In genomic region chr4:133966271-133966940, GRCm38 (mm10) we compare ENCODE assay signal across 7 mouse cellular contexts. TPM values are rescaled to one million over a fixed set of nuclear protein-coding genes. Genes with fewer than 3 reads are reported as not detected.
DNase-seq lines count a peak whose midpoint lies in the region; ATAC-seq and TF ChIP-seq lines count a peak whose summit lies in the region.

No protein-coding gene starts in this region.

- no peaks in the 10 kb centered on the region for H3K9me3 ChIP-seq in lung, embryonic 16.5 days (ENCODE audit: control insufficient read depth, low read length)
- no peaks in the 10 kb centered on the region for H3K9me3 ChIP-seq in forebrain, embryonic 10.5 days
- H3K9me3 ChIP-seq in limb, embryonic 11.5 days (ENCODE audit: control insufficient read depth, low read length) = no peaks in the 10 kb centered on the region

- H3K9ac ChIP-seq in lung, embryonic 16.5 days (ENCODE audit: low read length) = peak overlapping the region; percentile 61
- peak overlapping the region; percentile 49 for H3K9ac ChIP-seq in limb, embryonic 11.5 days (ENCODE audit: low read length)

- H3K27ac ChIP-seq in lung, embryonic 16.5 days (ENCODE audit: low read length) = peak overlapping the region; percentile 50; the same call in 1 of the 2 replicates
- peak overlapping the region; percentile 100 for H3K27ac ChIP-seq in forebrain, embryonic 10.5 days
- no peak overlapping the region for H3K27ac ChIP-seq in limb, embryonic 11.5 days (replicated peaks; ENCODE audit: low read depth, low read length)
- H3K27ac ChIP-seq in small intestine, adult 2 months (ENCODE audit: insufficient read depth, low read depth, low read length) = peak overlapping the region; percentile 17; the same call in 1 of the 2 replicates

- TF ChIP-seq POLR2A in small intestine, adult 2 months (IDR thresholded peaks at IDR 0.05; ENCODE audit: low read depth, low read length) = no peak

- 29% methylated on average over 12 of the region's 12 CpGs for WGBS in lung, embryonic 16.5 days
- 58% methylated on average over 12 of the region's 12 CpGs for WGBS in forebrain, embryonic 10.5 days
- WGBS in limb, embryonic 11.5 days = 52% methylated on average over 12 of the region's 12 CpGs
- WGBS in small intestine, adult 2 months = 27% methylated on average over 12 of the region's 12 CpGs

- H3K27me3 ChIP-seq in lung, embryonic 16.5 days (ENCODE audit: control insufficient read depth, insufficient read depth, low read depth, low read length) = no peaks in the 10 kb centered on the region
- H3K27me3 ChIP-seq in forebrain, embryonic 10.5 days (ENCODE audit: poor library complexity, severe bottlenecking) = no peaks in the 10 kb centered on the region
- H3K27me3 ChIP-seq in limb, embryonic 11.5 days (ENCODE audit: control insufficient read depth, insufficient read depth, low read length) = no peaks in the 10 kb centered on the region
- no peaks in the 10 kb centered on the region for H3K27me3 ChIP-seq in small intestine, adult 2 months (ENCODE audit: control insufficient read depth, insufficient read depth, low read length)

- peaks cover 33% of the 10 kb centered on the region for H3K36me3 ChIP-seq in lung, embryonic 16.5 days (ENCODE audit: control insufficient read depth, insufficient read depth, low read length)
- peaks cover 63% of the 10 kb centered on the region for H3K36me3 ChIP-seq in forebrain, embryonic 10.5 days (replicated peaks)
- peaks cover 16% of the 10 kb centered on the region; the same call in 1 of the 2 replicates for H3K36me3 ChIP-seq in limb, embryonic 11.5 days (ENCODE audit: control insufficient read depth, insufficient read depth, low read length)
- H3K36me3 ChIP-seq in small intestine, adult 2 months (ENCODE audit: control insufficient read depth, insufficient read depth, low read length) = peaks cover 16% of the 10 kb centered on the region

- peak overlapping the region; percentile 92 for H3K4me2 ChIP-seq in lung, embryonic 16.5 days (ENCODE audit: low read depth, low read length)
- H3K4me2 ChIP-seq in limb, embryonic 11.5 days (ENCODE audit: low read depth, severe bottlenecking) = peak overlapping the region; percentile 89

- no peak for DNase-seq in lung, adult 18-20 months
- no peak for DNase-seq in forebrain, embryonic 10.5 days (ENCODE audit: extremely low spot score, low spot score)
- DNase-seq in limb, embryonic 11.5 days (ENCODE audit: low spot score) = no peak
- no peak for DNase-seq in spleen, postnatal 14 days (ENCODE audit: low spot score in 2 of 2)
- no peak for DNase-seq in right cerebral cortex, postnatal 10 days (ENCODE audit: low spot score in 2 of 2)

- peaks cover 20% of the 10 kb centered on the region for H3K4me1 ChIP-seq in lung, embryonic 16.5 days (replicated peaks; ENCODE audit: control insufficient read depth, insufficient read depth, low read length)
- peaks cover 50% of the 10 kb centered on the region for H3K4me1 ChIP-seq in forebrain, embryonic 10.5 days
- peaks cover 14% of the 10 kb centered on the region for H3K4me1 ChIP-seq in limb, embryonic 11.5 days (ENCODE audit: control insufficient read depth, insufficient read depth, low read length)
- peaks cover 7% of the 10 kb centered on the region; the same call in 1 of the 2 replicates for H3K4me1 ChIP-seq in small intestine, adult 2 months (ENCODE audit: control insufficient read depth, insufficient read depth, insufficient read length, low read length)

- no peak for TF ChIP-seq CTCF in small intestine, adult 2 months (IDR thresholded peaks at IDR 0.05; ENCODE audit: extremely low read depth, insufficient read length, insufficient replicate concordance, low read depth, low read length)

- H3K4me3 ChIP-seq in lung, embryonic 16.5 days (ENCODE audit: low read length) = peak overlapping the region; percentile 79
- H3K4me3 ChIP-seq in forebrain, embryonic 10.5 days = peak overlapping the region; percentile 87
- H3K4me3 ChIP-seq in limb, embryonic 11.5 days (ENCODE audit: low read depth, low read length) = peak overlapping the region; percentile 58
- peak overlapping the region; percentile 63; the same call in 1 of the 2 replicates for H3K4me3 ChIP-seq in small intestine, adult 2 months (ENCODE audit: low read depth, low read length)

- ATAC-seq in lung, embryonic 16.5 days (ENCODE audit: low read depth) = no peak
- ATAC-seq in limb, embryonic 11.5 days (ENCODE audit: insufficient number of reproducible peaks, low FRiP score, low TSS enrichment, low read depth) = no peak

RNA-seq across cellular contexts. Expression of gene Hmgn2, which starts 2.0 kb away (rescaled TPM):
- polyA plus RNA-seq in lung, embryonic 16.5 days (2015; fragmentation: Nextera tagmentation; extraction: Ambion mirVana) = 2,552 and 2,841 TPM in 2 replicates
- 3,760 and 3,774 TPM in 2 replicates for polyA plus RNA-seq in forebrain, embryonic 10.5 days (2016; fragmentation: Nextera tagmentation; extraction: Ambion mirVana)
- 3,322 and 3,460 TPM in 2 replicates for polyA plus RNA-seq in limb, embryonic 11.5 days (2014; fragmentation: Nextera tagmentation; extraction: Ambion mirVana)
- 2.5 and 6.3 TPM in 2 replicates for polyA plus RNA-seq in small intestine, adult 2 months (2012; rRNA removed)

RNA-seq across cellular contexts. Expression of gene Dhdds, which starts 34.3 kb away (rescaled TPM):
- polyA plus RNA-seq in lung, embryonic 16.5 days (2015; fragmentation: Nextera tagmentation; extraction: Ambion mirVana) = 44.2 and 44.5 TPM in 2 replicates
- polyA plus RNA-seq in forebrain, embryonic 10.5 days (2016; fragmentation: Nextera tagmentation; extraction: Ambion mirVana) = 40.3 and 41.9 TPM in 2 replicates
- 41.9 and 43.4 TPM in 2 replicates for polyA plus RNA-seq in limb, embryonic 11.5 days (2014; fragmentation: Nextera tagmentation; extraction: Ambion mirVana)
- 10.3 and 16.0 TPM in 2 replicates for polyA plus RNA-seq in small intestine, adult 2 months (2012; rRNA removed)

RNA-seq across cellular contexts. Expression of gene Lin28a, which starts 52.2 kb away (rescaled TPM):
- not detected in 2 replicates for polyA plus RNA-seq in lung, embryonic 16.5 days (2015; fragmentation: Nextera tagmentation; extraction: Ambion mirVana)
- 21.6 and 25.7 TPM in 2 replicates for polyA plus RNA-seq in forebrain, embryonic 10.5 days (2016; fragmentation: Nextera tagmentation; extraction: Ambion mirVana)
- polyA plus RNA-seq in limb, embryonic 11.5 days (2014; fragmentation: Nextera tagmentation; extraction: Ambion mirVana) = 1.4 and 2.3 TPM in 2 replicates
- polyA plus RNA-seq in small intestine, adult 2 months (2012; rRNA removed) = not detected in 2 replicates

Comparison
In these comparisons a context has a peak if more than half of its experiments do, and no peak if none do; other contexts are left out.
1. RNA of gene Hmgn2, which starts 2.0 kb away (polyA plus RNA-seq): 3,760 to 3,774 TPM in forebrain, embryonic 10.5 days, 3,322 to 3,460 TPM in limb, embryonic 11.5 days and 2,552 to 2,841 TPM in lung, embryonic 16.5 days; 2.5 to 6.3 TPM in small intestine, adult 2 months; every median in the first group is over 100 times any median in the second.
2. Peak in every context shown above with its lines, with median percentiles within 50 percentile points of each other: H3K4me3 ChIP-seq.